Mouse (Mus musculus): ENCODE data around the gene Etfa. TPM values are rescaled to one million over a fixed set of nuclear protein-coding genes. Genes with fewer than 3 reads are reported as not detected.

The Etfa gene
- polyA plus RNA-seq, 2 experiments from 2014 or later, result 148 to 164 TPM

GRCm38 (mm10) chr9:55421786-55422185 is 90.3 kb downstream of the Etfa start:
- no peak for ATAC-seq

GRCm38 (mm10) chr9:55411154-55411553 is 100.9 kb downstream of the Etfa start:
- ATAC-seq, result no peak

GRCm38 (mm10) chr9:55410430-55410829 is 101.6 kb downstream of the Etfa start:
- ATAC-seq, result no peak

GRCm38 (mm10) chr9:55409833-55410232 is 102.2 kb downstream of the Etfa start:
- no peak for ATAC-seq

- no peak for ATAC-seq
Measured at GRCm38 (mm10) chr9:55408851-55409250, 103.2 kb downstream of the Etfa start.

GRCm38 (mm10) chr9:55406773-55407172 is 105.3 kb downstream of the Etfa start:
- no peak for ATAC-seq

GRCm38 (mm10) chr9:55404976-55405702 is 106.9 kb downstream of the Etfa start:
- ATAC-seq, result no peak

Other genes starting within 250 kb of the Etfa start
- 1 to 10 TPM; 3.6 to 3.9 TPM for gene Nrg4, start 185.4 kb downstream of the Etfa start, polyA plus RNA-seq (2017; shearing (Covaris generic))
- not detected for gene Tmem266, start 185.3 kb downstream of the Etfa start, polyA plus RNA-seq (2017; shearing (Covaris generic))
- gene Isl2, start 26.4 kb upstream of the Etfa start, polyA plus RNA-seq (2017; shearing (Covaris generic)), result not detected

Measured in activated CD4-positive, CD25-positive, alpha-beta regulatory T cell, adult 4 months (primary cell).